Mouse (Mus musculus) kidney, adult 2 months (tissue): ENCODE measurements around the gene St8sia1. TPM values are rescaled to one million over a fixed set of nuclear protein-coding genes. Genes with fewer than 3 reads are reported as not detected.

ENCODE experiments used
- DNase-seq: peaks from one replicate; pipeline ENCODE4 v3.0.0; 2021
- H3K27ac ChIP-seq: fragments of 200-500 bp; 2 replicates; pipeline ENCODE4 v1.5.1; 2012; ENCODE audit warnings: low read depth, low read length, control low read depth, inconsistent platforms; ENCODE audit not compliant: insufficient read depth
- H3K27me3 ChIP-seq: fragments of 200-500 bp; replicated peaks from 2 replicates; pipeline ENCODE4 v1.6.1; 2012; ENCODE audit warnings: mild to moderate bottlenecking, moderate library complexity, low read length, inconsistent platforms; ENCODE audit not compliant: control insufficient read depth, insufficient read depth
- H3K36me3 ChIP-seq: fragments of 200-500 bp; 2 replicates; pipeline ENCODE4 v1.6.1; 2012; ENCODE audit warnings: mild to moderate bottlenecking, moderate library complexity, low read length, inconsistent platforms; ENCODE audit not compliant: control insufficient read depth, insufficient read depth
- H3K4me1 ChIP-seq: fragments of 200-500 bp; 2 replicates; pipeline ENCODE4 v1.6.1; 2011; ENCODE audit warnings: low read length; ENCODE audit not compliant: control insufficient read depth, insufficient read depth
- H3K4me3 ChIP-seq: fragments of 200-500 bp; 2 replicates; pipeline ENCODE4 v1.5.1; 2011; ENCODE audit warnings: mild to moderate bottlenecking, low read depth, low read length, control low read depth; ENCODE audit not compliant: insufficient read depth
- CTCF ChIP-seq: fragments of 200-500 bp; conservative IDR thresholded peaks from 2 replicates; pipeline ENCODE4 v1.5.1; 2011; ENCODE audit warnings: low read depth, mild to moderate bottlenecking, control low read depth, low read length, moderate library complexity, mixed read lengths; ENCODE audit not compliant: insufficient read depth, insufficient read length
- POLR2A ChIP-seq: fragments of 200-500 bp; IDR thresholded peaks from one replicate; pipeline ENCODE4 v1.6.1; 2011; ENCODE audit warnings: low read depth, low read length, control low read depth
- WGBS: fragments of 180-500 bp; shearing (Covaris S2); methylation state at CpG from one replicate; pipeline ENCODE4 v1.1.7; 2018; 5-methylcytosine and 5-hydroxymethylcytosine counted together
- polyA plus RNA-seq: library from polyadenylated mRNA; depleted of rRNA; stranded (reverse); fragments of >200 nt; gene quantifications from 2 replicates; pipeline ENCODE4 v1.2.3, GENCODE M21; 2012

St8sia1 gene
- polyA plus RNA-seq, 1 experiment = 14.3 TPM

DNA sequence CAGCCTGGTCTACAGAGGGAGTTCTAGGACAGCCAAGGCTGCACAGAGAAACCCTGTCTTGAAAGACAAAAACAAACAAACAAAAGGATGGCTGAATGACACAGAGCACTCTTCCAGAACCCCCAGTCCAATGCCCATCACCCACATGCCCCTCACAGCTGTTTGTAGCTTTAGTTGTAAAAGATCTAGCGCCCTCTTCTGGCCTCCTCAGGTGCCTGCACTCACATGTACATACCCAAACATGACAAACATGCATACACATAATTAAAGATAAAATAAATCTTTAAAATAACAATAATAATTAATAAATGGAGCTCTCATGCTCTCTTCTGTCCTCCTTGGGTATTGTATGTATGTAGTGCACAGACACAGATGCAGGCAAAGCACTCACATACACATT, 13.0 kb upstream of the St8sia1 start:
- Histone ChIP-seq H3K4me1 (0 out of 2 replicates have a peak, but pooled peaks cover 3% of the 10 kb centered on the region), H3K36me3 (no peaks in the 10 kb centered on the region), H3K4me3 (no peak overlapping the region), H3K27ac (no peak overlapping the region), H3K27me3 (no peaks in the 10 kb centered on the region)
- DNase-seq = no peak
- 62% methylated on average over 1 of the region's 1 CpGs for WGBS
- TF ChIP-seq POLR2A (no peak), CTCF (0 out of 2 replicates have a peak, but pooled peaks have one; percentile 8)

DNA sequence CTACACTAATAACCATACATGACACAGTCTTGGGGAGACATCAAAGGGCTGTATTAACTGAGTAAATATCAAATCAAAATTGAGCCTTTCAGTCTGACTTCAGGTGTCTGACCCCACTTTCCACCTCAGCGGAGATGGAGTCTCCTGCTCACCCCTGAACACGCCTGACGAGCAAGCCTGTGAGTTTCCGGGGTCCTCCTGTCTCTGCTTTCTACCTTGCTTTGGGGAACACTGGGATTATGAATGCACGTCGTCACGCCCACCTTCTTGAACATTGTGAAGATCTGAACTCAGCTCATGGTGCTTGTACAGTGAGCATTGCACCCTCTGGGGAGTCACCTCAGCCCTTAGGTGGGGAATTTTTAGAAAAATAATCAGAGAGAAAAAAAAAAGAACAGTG, 9.0 kb upstream of the St8sia1 start:
- Histone ChIP-seq H3K4me1 (no peaks in the 10 kb centered on the region), H3K27me3 (no peaks in the 10 kb centered on the region), H3K27ac (no peak overlapping the region), H3K4me3 (no peak overlapping the region), H3K36me3 (no peaks in the 10 kb centered on the region)
- 86% methylated on average over 7 of the region's 7 CpGs for WGBS
- no peak for DNase-seq
- TF ChIP-seq POLR2A (no peak), CTCF (no peak)

- no peak overlapping the region for H3K27ac ChIP-seq
- no peaks in the 10 kb centered on the region for H3K27me3 ChIP-seq
- no peaks in the 10 kb centered on the region for H3K4me1 ChIP-seq
- TF ChIP-seq CTCF = no peak
- TF ChIP-seq POLR2A = no peak
- DNase-seq = no peak
- no peaks in the 10 kb centered on the region for H3K36me3 ChIP-seq
- 62% methylated on average over 2 of the region's 2 CpGs for WGBS
- no peak overlapping the region for H3K4me3 ChIP-seq
These were observed 8.0 kb upstream of the St8sia1 start for GRCm38 (mm10) chr6:142972205-142972604.

GRCm38 (mm10) chr6:142967407-142967806, 3.2 kb upstream of the St8sia1 start:
- no peak for TF ChIP-seq CTCF
- TF ChIP-seq POLR2A = no peak
- no peaks in the 10 kb centered on the region for H3K36me3 ChIP-seq
- peak; percentile 27 for DNase-seq
- no peak overlapping the region for H3K4me3 ChIP-seq
- H3K4me1 ChIP-seq = no peaks in the 10 kb centered on the region
- no peaks in the 10 kb centered on the region for H3K27me3 ChIP-seq
- H3K27ac ChIP-seq = no peak overlapping the region
- 59% methylated on average over 1 of the region's 1 CpGs for WGBS

DNA sequence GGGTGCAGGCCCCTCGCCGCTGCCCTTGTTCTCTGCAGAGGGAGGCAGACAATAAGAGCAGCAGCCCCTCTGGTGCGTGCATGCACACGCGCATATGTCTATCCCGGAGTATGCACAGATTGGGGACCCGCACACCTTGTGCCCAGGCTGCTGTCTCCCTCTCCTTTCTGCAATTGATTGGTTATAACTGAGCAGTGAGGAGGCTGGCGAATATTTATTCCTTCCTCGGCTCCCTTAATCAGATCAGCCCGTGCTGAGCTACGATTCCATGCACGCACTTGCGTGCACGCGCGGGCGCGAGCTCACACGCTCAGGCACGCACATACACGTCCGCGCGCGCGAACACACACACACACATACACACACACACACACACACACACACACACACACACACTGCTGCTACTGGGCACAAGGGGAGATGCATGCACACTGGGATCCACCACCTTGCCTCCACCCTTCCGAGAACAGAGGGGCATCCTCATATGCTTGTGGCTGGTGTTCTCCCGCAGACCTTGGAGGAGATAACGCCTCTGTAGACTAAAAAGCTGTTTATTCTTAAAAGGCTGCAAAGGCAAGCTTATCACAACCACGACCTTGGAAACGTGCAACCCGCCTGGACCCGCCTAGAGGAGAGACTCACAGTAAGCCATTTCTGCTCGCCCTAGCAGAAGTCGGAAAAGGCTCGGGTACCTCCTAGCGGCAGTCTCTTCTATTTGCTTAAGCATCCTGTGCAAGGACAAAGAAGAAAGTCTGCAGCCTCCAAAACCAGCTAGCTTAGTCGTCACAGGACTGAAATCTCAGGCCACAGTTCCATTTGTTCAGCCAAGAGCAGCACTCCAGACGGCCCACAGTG, 506 bp upstream of the St8sia1 start:
- H3K36me3 ChIP-seq = no peaks in the 10 kb centered on the region
- DNase-seq = peak; percentile 86
- TF ChIP-seq POLR2A = no peak
- TF ChIP-seq CTCF = peak; percentile 73
- peak overlapping the region; percentile 65 for H3K4me3 ChIP-seq
- WGBS = 0% methylated on average over 39 of the region's 39 CpGs
- no peaks in the 10 kb centered on the region for H3K4me1 ChIP-seq
- H3K27ac ChIP-seq = peak overlapping the region; percentile 61
- no peaks in the 10 kb centered on the region for H3K27me3 ChIP-seq

DNA sequence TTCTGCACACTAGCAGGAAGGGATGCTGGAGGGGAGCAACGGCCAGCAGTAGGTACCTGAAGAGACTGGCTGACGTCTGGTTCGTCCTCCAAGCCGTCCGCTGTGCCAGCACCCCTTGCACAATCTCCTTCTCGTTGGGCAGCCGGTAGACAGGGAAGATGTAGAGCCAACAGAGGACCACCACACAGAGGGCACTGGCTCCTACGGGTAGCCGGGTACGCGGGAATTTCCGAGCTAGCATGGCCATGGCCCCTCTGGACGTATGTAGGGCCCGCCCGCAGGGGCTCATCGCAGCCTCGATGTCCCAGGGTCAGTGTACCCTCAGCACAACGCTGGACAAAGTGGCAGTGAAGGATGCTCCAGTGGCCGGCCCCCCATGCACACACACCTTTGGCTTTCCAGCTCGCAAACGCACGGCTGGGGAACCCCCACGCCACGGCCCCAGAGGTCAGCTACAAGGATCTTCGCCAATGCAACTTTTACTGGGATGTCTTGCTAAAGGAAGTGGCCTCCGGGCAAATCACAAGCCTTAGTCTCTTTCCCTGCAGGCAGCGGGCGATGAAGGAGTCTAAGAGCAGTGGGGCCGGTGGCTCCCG, 674 bp downstream of the St8sia1 start:
- TF ChIP-seq CTCF (no peak), POLR2A (no peak)
- Histone ChIP-seq H3K4me1 (no peaks in the 10 kb centered on the region), H3K27ac (peak overlapping the region; percentile 39), H3K27me3 (no peaks in the 10 kb centered on the region), H3K36me3 (no peaks in the 10 kb centered on the region), H3K4me3 (peak overlapping the region; percentile 65)
- no peak for DNase-seq
- WGBS = 25% methylated on average over 30 of the region's 30 CpGs

- H3K27me3 ChIP-seq = no peaks in the 10 kb centered on the region
- peak overlapping the region; percentile 65 for H3K4me3 ChIP-seq
- 60% methylated on average over 14 of the region's 14 CpGs for WGBS
- TF ChIP-seq POLR2A (no peak), CTCF (no peak)
- H3K4me1 ChIP-seq = no peaks in the 10 kb centered on the region
- no peaks in the 10 kb centered on the region for H3K36me3 ChIP-seq
- peak overlapping the region; percentile 39; the same call in 1 of the 2 replicates for H3K27ac ChIP-seq
- peak; percentile 59 for DNase-seq
These were observed 1.4 kb downstream of the St8sia1 start for GRCm38 (mm10) chr6:142962881-142963280.
